Mouse (Mus musculus) layer of hippocampus, adult 11-12 months (tissue): Measurements from ENCODE around the gene Sptbn2.

Experiments
- DNase-seq: peaks from one replicate; pipeline ENCODE4 v3.0.0; 2022; ENCODE audit warnings: low spot score

The Sptbn2 gene

DNA sequence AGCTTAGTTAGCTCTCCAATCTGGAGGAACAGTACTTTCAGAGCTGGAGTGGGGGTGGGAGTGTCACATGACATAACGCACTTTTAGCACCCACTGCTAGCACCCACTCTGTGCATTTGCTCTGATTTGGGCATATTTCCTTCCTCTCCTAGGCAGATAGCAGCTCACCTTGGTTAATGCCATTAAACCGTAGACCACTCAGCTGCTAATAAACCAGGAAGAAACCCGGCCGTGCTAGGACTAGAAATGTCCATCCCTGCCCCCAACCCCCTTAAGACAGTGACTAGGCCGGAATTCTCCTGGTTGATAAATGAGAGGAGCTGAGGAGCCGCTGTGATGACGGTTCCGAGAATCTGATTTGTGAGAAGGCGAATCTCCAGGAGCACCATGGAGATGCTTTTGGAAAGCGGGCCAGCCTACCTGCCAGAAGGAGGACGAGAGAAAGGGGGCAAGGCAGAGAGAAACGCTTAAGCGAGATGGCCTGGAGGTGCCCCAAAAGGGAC lies at the start of gene Sptbn2:
TSS of gene Sptbn2 (plus strand) at position 70 of the 503 bp plus-strand sequence.
- DNase-seq: peak; percentile 83

- DNase-seq: no peak
Observed at GRCm38 (mm10) chr19:4666815-4667214, 44.2 kb upstream of the Sptbn2 start.

- no peak for DNase-seq
Observed at GRCm38 (mm10) chr19:4670776-4671175, 40.2 kb upstream of the Sptbn2 start.

DNA sequence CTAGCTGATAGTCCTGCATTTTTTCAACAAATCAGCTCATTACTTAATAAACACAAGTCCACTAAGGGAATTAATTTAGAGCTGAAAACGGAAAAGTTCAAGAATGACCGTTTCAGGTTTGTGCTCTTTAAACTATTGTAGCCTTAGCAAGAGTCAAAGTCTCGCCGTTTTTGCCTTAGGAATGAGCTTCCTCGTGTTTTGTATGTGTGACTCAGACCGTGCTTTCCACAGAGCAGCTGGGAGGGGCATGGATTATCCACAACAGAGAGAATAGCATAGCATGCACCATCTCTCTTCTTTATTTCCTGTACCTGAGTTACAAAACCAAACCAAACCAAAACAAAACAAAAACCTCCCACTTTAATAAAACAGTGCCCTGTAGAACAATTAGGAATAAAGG lies 38.6 kb upstream of the Sptbn2 start:
- DNase-seq: no peak

GRCm38 (mm10) chr19:4694346-4694745 lies 16.6 kb upstream of the Sptbn2 start:
- DNase-seq: no peak

DNA sequence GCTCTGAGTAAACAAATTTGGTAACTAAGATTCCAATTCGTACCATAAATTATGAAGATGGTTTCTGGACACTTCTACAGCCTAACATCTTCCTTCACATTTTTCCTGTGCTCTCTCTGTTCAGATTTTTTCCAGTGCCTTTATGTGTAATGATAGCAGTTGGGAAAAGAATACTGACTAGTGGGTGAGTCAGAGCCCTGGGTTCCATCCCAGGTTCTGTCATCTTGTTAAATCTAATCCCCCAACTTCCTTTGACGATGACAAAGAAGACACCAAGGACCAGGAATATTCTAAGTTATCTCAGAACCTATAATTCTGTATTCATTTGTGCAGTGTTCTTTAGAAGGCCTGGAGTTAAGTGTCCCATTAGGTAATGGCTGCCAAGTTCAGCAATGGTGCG lies 13.8 kb upstream of the Sptbn2 start:
- DNase-seq: no peak

DNA sequence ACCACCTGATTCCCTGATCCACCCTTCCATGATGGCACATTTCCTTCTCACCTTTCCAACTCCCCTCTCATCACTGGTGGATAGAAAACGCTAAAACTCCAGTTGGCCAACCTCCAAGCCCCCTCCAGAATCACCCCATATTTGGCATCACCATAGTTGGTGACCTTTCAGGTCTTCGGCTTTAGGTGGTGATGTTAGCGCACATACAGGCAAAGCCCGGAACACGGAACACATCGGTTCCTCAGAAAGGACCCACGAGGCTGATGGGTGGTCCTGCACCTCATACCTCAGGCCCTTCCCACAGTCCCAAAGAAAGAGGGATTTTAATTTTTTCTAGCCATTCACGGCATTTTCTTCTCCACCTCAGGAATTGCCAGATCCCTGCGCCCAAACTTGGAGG lies 13.2 kb upstream of the Sptbn2 start:
- no peak for DNase-seq

DNA sequence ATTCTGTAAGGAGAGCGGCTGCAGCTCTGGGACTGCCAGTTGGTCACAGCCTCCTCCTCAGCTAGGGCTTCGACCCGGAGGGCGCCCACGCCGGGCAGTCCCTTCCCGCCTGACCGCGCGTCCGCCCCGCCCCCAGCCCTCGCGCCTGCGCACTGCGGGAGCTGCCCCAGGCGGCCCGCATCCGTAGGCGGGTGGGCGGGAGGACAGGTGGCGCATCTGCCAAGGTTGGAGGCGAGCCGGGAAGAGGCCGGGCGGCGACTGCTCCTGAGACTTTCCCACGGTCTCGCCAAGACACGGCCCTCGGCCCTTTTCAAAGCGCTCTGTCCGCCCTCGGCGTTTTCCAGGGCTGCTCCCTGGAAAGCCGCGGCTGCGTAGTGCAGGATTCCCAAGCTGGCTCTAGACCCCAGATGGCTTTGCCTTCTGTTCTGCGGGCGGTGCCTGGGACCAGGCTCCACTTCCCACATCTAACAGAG lies 12.7 kb upstream of the Sptbn2 start, which contains the start of gene Gm960:
TSS of gene Gm960 (minus strand) at position 464 of the 473 bp plus-strand sequence.
- DNase-seq: peak; percentile 81

- DNase-seq: no peak
Observed at GRCm38 (mm10) chr19:4698856-4699255, 12.1 kb upstream of the Sptbn2 start.

DNA sequence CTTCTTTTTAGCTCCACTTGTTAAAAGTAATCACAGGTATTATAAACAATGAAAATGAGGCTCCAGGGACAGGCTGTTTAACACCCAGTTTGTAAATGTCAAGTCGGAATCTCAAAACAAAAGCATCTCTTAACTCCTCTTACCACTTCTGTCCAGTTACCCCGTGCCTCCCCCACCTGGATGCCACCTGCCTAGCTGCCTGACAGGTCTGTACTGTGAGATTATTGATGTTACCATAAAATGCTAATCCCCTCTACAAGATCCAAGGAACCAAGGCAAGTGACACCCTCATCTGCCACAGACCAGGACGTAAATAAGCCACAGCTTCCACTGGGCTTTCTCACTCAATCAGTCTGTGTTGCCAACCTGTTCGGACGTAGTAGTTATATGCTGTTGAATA lies 11.1 kb upstream of the Sptbn2 start:
- no peak for DNase-seq

DNA sequence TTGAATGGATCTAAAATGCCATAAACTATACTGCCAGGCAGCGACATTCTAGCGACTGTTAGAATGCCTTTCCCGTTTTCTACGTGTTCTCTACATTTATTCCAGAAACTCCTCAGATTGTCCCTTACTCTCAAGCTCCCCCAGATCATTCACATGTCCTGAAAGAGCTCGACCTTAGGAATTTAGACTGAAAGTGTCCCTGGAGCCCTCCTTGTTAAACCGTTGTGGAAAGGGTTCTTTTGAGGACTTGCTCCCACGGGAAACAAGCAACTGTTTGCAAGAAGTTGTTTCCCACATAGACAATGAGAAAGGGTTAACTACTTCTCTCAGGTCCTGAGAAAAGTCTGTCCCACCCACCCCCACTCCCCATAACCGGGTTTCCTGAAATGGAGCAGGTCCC lies 10.3 kb upstream of the Sptbn2 start:
- DNase-seq: no peak

DNA sequence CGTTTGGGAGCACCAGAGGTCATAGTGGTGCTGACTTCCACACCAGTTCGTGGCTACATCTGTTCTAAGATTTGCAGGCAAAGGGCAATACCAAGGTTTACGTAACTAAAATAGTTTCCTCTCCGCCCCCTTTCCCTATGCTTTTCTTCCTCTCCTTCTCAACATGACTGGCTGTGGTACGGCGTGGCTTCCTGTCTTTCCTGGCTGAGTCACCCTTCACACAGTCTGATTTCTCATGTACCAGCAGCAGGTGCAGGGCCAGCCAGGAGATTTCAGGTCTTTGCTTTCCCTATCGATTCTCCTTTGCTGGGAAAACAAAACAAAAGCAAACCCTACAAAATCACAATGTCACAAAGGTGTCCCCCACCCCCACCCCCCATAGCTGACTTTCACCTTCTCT lies 9.7 kb upstream of the Sptbn2 start:
- DNase-seq: no peak

DNA sequence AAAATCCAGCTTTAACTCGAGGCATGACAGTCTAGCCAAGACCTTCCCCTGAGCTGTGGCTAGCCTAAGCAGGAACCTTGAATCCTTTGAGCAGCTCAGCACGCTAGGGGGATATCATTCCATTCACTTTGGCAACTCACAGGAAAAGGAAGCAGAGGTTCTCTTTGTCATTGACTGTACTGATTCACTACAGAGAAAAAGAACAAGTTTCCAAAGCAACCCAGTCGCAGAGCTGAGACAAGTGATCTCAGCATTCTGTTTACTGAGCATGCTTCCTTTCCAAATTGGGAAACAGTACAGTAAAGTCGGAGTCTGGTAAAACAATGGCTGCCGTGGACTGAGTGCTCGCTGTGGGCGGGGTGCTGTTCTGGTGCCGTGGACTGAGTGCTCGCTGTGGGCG lies 2.2 kb upstream of the Sptbn2 start:
- DNase-seq: no peak

- no peak for DNase-seq
Observed at GRCm38 (mm10) chr19:4711601-4712155, 711 bp downstream of the Sptbn2 start.

GRCm38 (mm10) chr19:4712156-4712780 lies 1.3 kb downstream of the Sptbn2 start:
- no peak for DNase-seq

- DNase-seq: no peak
Observed at GRCm38 (mm10) chr19:4712781-4713526, 2.0 kb downstream of the Sptbn2 start.

DNA sequence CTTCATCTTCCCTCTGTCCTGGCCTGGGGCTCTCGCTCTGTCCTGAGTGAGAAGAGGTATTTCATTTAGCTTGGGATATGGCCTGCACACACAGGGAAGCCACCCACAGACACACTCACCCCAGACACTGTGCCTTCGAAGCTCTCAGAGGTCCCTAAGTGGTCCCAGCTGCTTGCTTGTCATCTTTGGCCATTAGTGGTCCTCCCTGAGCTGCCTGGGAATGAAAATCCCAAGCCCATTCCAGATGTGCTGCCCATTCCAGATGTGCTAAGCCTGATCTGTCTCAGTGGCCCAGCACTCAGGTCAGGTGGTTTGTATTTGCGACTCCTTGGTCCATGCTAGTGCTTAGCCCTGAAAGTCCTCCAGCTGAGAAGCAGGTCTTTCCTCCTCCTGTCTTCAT lies 2.9 kb downstream of the Sptbn2 start:
- DNase-seq: no peak

- no peak for DNase-seq
Observed at GRCm38 (mm10) chr19:4716756-4717155, 5.8 kb downstream of the Sptbn2 start.

- no peak for DNase-seq
Observed at GRCm38 (mm10) chr19:4717281-4717680, 6.3 kb downstream of the Sptbn2 start.

DNA sequence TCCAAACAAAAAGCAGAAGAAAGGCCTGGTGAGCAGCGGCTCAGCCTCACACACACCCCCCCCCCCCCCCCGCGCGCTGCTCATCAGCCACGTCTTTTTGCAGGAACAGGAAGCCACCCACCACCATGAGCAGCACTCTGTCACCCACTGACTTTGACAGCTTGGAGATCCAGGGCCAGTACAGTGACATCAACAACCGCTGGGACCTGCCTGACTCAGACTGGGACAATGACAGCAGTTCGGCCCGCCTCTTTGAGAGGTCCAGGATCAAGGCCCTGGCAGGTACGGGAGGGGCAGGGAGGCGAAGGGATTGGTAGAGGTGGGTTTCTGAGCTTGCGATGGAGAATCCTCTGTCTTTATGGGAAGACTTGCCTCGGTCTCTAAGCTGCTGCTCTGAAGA lies 7.7 kb downstream of the Sptbn2 start:
- DNase-seq: no peak

DNA sequence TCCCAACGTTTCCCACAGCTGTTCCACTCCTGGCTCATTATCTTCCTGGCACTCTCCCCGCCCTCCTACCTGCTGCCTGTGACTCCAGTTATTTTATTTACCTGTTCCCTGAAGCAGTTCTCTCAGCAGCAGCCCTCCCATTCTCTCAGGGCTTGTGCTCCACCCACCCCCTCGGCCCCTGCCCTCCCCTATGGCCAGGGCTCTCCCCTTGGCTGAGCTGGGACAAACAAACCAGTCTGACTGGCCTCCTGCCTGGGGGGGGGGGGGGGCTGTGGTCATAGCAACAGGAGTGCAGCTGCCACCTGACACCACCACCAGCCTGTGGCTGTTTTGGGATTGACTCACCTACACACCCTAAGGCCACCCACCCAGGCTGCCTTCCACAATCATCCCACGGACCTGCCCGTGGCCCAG lies 8.4 kb downstream of the Sptbn2 start:
- no peak for DNase-seq

DNA sequence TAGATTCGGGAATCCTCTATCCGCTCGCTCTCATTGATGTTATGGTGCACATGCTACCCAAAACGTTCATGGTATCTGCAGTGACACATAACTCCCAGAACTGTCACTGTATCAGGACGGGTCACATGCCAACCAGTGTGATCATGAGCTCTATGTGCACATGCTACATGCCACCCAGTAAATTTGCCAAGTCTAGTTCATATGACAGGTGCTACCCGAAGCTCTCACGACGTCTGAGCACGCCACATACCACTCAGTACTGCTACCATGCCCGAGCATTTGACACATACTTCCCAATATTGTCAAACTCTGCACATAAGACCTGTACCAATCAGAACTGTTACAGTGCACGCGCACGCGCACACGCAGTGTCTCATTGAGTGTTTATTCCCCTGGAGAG lies 9.1 kb downstream of the Sptbn2 start:
- no peak for DNase-seq

DNA sequence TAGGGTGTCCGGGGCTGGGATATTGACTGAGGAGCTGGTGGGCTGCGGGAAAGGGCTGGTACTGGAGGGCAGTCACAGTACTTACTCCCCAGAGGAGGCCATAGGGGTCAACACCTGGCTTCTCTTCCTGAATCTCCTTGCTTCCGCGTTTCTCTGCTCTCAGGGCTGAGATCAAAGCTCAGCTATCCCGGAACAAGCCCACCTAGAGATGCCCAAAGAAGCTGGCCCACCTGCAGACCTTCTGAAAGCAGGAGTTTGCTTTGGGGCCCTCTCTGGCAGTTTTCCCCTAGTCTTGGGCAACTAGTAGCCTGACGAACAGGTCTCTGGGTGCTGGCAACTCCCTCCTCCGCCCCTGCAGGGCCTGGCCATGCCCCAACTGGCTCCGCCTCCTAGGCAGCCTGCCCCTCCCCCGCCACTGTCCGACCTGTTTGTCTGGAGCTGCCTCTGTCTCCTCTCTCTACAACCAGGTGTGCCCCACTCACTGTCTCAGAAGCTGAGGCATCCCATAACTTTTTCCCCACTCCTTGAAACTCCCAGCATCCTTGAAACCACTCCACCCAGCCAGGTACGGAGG lies 9.8 kb downstream of the Sptbn2 start:
- no peak for DNase-seq
